Mouse (Mus musculus) embryonic facial prominence, embryonic 15.5 days (tissue): ENCODE data around the gene Renbp. TPM values are rescaled to one million over a fixed set of nuclear protein-coding genes. Genes with fewer than 3 reads are reported as not detected.

Experiments
- ATAC-seq: fragments of 200-750 bp; cut with Nextera tagmentation; 2 replicates; pipeline ENCODE4 v1.8.0; 2017; ENCODE audit warnings: low read depth, moderate TSS enrichment; ENCODE audit not compliant: insufficient number of reproducible peaks, low FRiP score, low TSS enrichment
- H3K27ac ChIP-seq: fragments of 300-500 bp; sonication (generic); replicated peaks from 2 replicates; pipeline ENCODE4 v1.5.1; 2015; ENCODE audit warnings: mild to moderate bottlenecking, inconsistent platforms
- H3K27me3 ChIP-seq: fragments of 300-500 bp; sonication (generic); 2 replicates; pipeline ENCODE4 v1.6.1; 2015; ENCODE audit warnings: inconsistent platforms
- H3K36me3 ChIP-seq: fragments of 300-500 bp; sonication (generic); 2 replicates; pipeline ENCODE4 v1.6.1; 2015; ENCODE audit warnings: mild to moderate bottlenecking, inconsistent platforms
- H3K4me1 ChIP-seq: fragments of 300-500 bp; sonication (generic); 2 replicates; pipeline ENCODE4 v1.6.1; 2015; ENCODE audit warnings: inconsistent platforms
- H3K4me2 ChIP-seq: fragments of 300-500 bp; sonication (generic); replicated peaks from 2 replicates; pipeline ENCODE4 v1.6.1; 2015; ENCODE audit warnings: mild to moderate bottlenecking, inconsistent platforms
- H3K4me3 ChIP-seq: fragments of 300-500 bp; sonication (generic); replicated peaks from 2 replicates; pipeline ENCODE4 v1.5.1; 2015; ENCODE audit warnings: mild to moderate bottlenecking, inconsistent platforms
- H3K9ac ChIP-seq: fragments of 300-500 bp; sonication (generic); 2 replicates; pipeline ENCODE4 v1.6.1; 2015; ENCODE audit warnings: inconsistent platforms
- H3K9me3 ChIP-seq: fragments of 300-500 bp; sonication (generic); replicated peaks from 2 replicates; pipeline ENCODE4 v1.6.1; 2016; ENCODE audit warnings: inconsistent platforms
- WGBS: fragments of 180-500 bp; shearing (Covaris S2); methylation state at CpG from one replicate; pipeline ENCODE4 v1.1.7; 2015; 5-methylcytosine and 5-hydroxymethylcytosine counted together
- polyA plus RNA-seq: library from polyadenylated mRNA; unstranded; fragments of >200 nt; fragmentation: Nextera tagmentation; extraction: Ambion mirVana; gene quantifications from 2 replicates; pipeline ENCODE4 v1.2.1, GENCODE M21; 2015

The Renbp gene
- 33.1 and 42.3 TPM in 2 replicates for polyA plus RNA-seq

DNA sequence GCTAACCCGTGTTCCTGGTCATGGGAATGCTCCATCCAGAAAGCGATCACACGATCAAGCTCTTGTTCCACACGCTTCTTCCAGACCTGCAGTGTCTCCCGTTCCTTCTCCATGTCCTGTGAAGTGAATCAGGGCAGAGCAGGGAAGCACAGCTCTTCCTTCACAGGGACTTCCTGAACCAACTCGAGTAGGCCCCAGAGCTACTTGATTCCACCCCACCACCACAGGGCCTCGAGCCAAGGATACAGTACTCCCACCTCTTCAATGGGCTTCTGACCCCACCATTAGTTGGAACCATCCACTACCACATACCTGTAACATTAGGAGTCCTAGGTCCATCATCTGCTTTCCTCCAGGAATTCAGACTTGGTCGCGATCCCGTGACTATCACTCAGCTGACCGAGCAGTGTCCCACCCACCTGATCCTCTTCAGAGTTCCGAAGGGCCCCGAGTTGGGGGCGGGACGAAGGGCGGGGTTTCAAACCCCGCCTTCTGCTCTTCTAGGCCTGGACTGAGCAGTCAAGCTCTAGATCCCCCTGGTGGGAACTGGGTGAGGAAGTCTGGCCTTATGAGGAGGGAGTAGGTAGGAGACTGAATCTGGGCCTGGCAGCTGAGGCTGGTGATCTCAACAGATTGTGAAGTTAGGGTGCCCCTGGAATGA lies at the start of gene Renbp:
Gene Renbp (minus strand): TSS at position 449 of the 661 bp plus-strand sequence.
- peak; percentile 87 for ATAC-seq
- H3K9me3 ChIP-seq, result no peaks in the 10 kb centered on the region

GRCm38 (mm10) chrX:73977783-73978182 lies 47.1 kb upstream of the Renbp start:
- Histone ChIP-seq H3K36me3 (no peaks in the 10 kb centered on the region), H3K9ac (no peak overlapping the region), H3K9me3 (no peaks in the 10 kb centered on the region), H3K27me3 (no peaks in the 10 kb centered on the region), H3K4me2 (no peak overlapping the region), H3K4me1 (no peaks in the 10 kb centered on the region), H3K27ac (no peak overlapping the region), H3K4me3 (no peak overlapping the region)
- no peak for ATAC-seq
- WGBS, result 60% methylated on average over 1 of the region's 1 CpGs

More for the DNA sequence above, at the start of gene Renbp:
- H3K27me3 ChIP-seq, result no peaks in the 10 kb centered on the region
- 41% methylated on average over 17 of the region's 17 CpGs for WGBS
- no peaks in the 10 kb centered on the region for H3K4me1 ChIP-seq
- H3K4me3 ChIP-seq, result peak within 1 kb of the TSS; percentile 34
- no peak within 1 kb of the TSS for H3K9ac ChIP-seq
- H3K4me2 ChIP-seq, result peak within 1 kb of the TSS; percentile 37
- no peaks in the 10 kb centered on the region for H3K36me3 ChIP-seq
- no peak within 1 kb of the TSS for H3K27ac ChIP-seq

DNA sequence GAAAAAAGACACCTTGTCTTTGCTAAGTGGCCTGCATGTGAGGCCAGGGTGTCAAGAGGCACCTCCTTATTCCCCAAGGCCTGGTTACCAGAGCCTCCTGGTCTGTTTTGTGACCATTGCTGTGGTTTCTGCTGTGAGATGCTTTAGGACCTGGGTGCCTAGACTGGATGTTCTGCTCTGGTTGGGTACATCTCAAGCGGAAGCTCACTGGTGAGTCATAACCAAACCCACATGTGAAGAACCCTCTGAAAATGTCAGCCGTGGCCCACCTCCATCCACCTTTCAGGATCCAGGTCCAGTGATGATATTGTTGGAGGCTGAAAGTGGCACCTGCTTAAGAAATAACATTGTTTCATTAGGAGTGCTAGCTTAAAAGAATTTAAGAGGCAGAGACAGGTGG lies 45.6 kb upstream of the Renbp start:
- ATAC-seq, result no peak
- WGBS, result 79% methylated on average over 2 of the region's 2 CpGs
- Histone ChIP-seq H3K27ac (no peak overlapping the region), H3K4me2 (no peak overlapping the region), H3K36me3 (no peaks in the 10 kb centered on the region), H3K9ac (no peak overlapping the region), H3K27me3 (no peaks in the 10 kb centered on the region), H3K9me3 (no peaks in the 10 kb centered on the region), H3K4me3 (no peak overlapping the region), H3K4me1 (no peaks in the 10 kb centered on the region)

GRCm38 (mm10) chrX:73972774-73973173 lies 42.1 kb upstream of the Renbp start:
- H3K36me3 ChIP-seq, result no peaks in the 10 kb centered on the region
- WGBS, result 59% methylated on average over 4 of the region's 4 CpGs
- no peak overlapping the region for H3K9ac ChIP-seq
- H3K9me3 ChIP-seq, result no peaks in the 10 kb centered on the region
- no peaks in the 10 kb centered on the region for H3K27me3 ChIP-seq
- H3K27ac ChIP-seq, result no peak overlapping the region
- no peak overlapping the region for H3K4me3 ChIP-seq
- ATAC-seq, result no peak
- no peaks in the 10 kb centered on the region for H3K4me1 ChIP-seq
- H3K4me2 ChIP-seq, result no peak overlapping the region

GRCm38 (mm10) chrX:73970781-73971180 lies 40.1 kb upstream of the Renbp start:
- no peaks in the 10 kb centered on the region for H3K27me3 ChIP-seq
- H3K9me3 ChIP-seq, result no peaks in the 10 kb centered on the region
- H3K4me3 ChIP-seq, result no peak overlapping the region
- no peak overlapping the region for H3K27ac ChIP-seq
- H3K4me1 ChIP-seq, result no peaks in the 10 kb centered on the region
- no peak overlapping the region for H3K4me2 ChIP-seq
- H3K36me3 ChIP-seq, result no peaks in the 10 kb centered on the region
- no peak overlapping the region for H3K9ac ChIP-seq
- no peak for ATAC-seq

- ATAC-seq, result no peak
- Histone ChIP-seq H3K4me2 (no peak overlapping the region), H3K4me1 (no peaks in the 10 kb centered on the region), H3K36me3 (no peaks in the 10 kb centered on the region), H3K9me3 (no peaks in the 10 kb centered on the region), H3K27ac (no peak overlapping the region), H3K4me3 (no peak overlapping the region), H3K9ac (no peak overlapping the region), H3K27me3 (no peaks in the 10 kb centered on the region)
- 83% methylated on average over 2 of the region's 2 CpGs for WGBS
Measured at GRCm38 (mm10) chrX:73969729-73970128, 39.1 kb upstream of the Renbp start.

- no peak for ATAC-seq
- 89% methylated on average over 1 of the region's 1 CpGs for WGBS
- H3K27ac ChIP-seq, result no peak overlapping the region
Measured at GRCm38 (mm10) chrX:73969167-73969566, 38.5 kb upstream of the Renbp start.

DNA sequence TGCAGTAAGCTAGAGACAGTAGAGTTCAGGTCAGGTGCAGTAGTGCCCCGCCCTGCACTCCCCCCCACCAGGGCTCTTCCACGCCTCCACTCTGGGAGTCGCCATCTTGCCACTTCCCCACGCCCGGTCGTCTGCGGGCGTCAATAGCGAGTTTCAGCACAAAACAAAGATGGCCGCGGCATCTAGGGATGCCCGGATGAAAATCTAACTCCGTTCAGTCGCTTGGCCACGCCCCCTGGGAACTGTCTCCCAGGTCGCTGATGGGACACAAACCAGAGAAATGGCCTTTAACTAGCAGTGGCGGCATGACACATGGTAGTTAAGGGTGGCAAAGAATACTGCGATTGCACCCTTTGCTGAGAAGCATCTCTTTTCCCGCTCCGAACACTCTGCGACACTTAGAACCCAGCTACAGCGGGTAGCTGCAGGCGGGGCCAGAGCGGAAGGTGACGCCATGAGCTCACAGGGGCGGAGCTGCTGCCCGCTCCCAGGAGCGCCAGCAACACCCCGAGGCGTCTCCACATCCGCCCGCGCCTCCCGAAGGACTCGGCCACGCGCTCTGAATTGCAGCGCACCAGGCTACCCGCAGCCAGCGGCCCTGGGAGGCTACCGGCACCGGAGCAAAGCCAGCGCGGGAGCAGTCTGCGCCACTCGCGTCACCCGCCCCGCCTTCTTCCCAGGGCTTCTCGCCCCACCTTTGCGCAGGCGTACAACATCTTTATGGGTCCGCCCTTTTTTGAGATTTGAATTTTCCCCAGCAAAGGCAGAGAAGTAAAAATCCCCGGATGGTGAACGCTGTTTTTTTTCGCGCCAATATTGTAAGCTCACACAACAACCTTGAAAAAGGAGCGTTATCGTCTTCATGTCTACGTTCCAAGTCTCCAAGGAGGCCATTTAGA lies 36.8 kb upstream of the Renbp start:
- peak overlapping the region; percentile 28 for H3K9ac ChIP-seq
- H3K36me3 ChIP-seq, result no peaks in the 10 kb centered on the region
- H3K9me3 ChIP-seq, result no peaks in the 10 kb centered on the region
- H3K27ac ChIP-seq, result peak overlapping the region; percentile 99
- peak overlapping the region; percentile 65 for H3K4me3 ChIP-seq
- 18% methylated on average over 60 of the region's 60 CpGs for WGBS
- no peaks in the 10 kb centered on the region for H3K27me3 ChIP-seq
- peak; percentile 88 for ATAC-seq
- H3K4me1 ChIP-seq, result peaks cover 5% of the 10 kb centered on the region; the same call in 1 of the 2 replicates
- peak overlapping the region; percentile 44 for H3K4me2 ChIP-seq

More at GRCm38 (mm10) chrX:73969167-73969566, 38.5 kb upstream of the Renbp start:
- Histone ChIP-seq H3K36me3 (no peaks in the 10 kb centered on the region), H3K9me3 (no peaks in the 10 kb centered on the region), H3K9ac (no peak overlapping the region), H3K4me1 (0 out of 2 replicates have a peak, but pooled peaks cover under 1% of the 10 kb centered on the region), H3K27me3 (no peaks in the 10 kb centered on the region), H3K4me3 (no peak overlapping the region), H3K4me2 (no peak overlapping the region)

DNA sequence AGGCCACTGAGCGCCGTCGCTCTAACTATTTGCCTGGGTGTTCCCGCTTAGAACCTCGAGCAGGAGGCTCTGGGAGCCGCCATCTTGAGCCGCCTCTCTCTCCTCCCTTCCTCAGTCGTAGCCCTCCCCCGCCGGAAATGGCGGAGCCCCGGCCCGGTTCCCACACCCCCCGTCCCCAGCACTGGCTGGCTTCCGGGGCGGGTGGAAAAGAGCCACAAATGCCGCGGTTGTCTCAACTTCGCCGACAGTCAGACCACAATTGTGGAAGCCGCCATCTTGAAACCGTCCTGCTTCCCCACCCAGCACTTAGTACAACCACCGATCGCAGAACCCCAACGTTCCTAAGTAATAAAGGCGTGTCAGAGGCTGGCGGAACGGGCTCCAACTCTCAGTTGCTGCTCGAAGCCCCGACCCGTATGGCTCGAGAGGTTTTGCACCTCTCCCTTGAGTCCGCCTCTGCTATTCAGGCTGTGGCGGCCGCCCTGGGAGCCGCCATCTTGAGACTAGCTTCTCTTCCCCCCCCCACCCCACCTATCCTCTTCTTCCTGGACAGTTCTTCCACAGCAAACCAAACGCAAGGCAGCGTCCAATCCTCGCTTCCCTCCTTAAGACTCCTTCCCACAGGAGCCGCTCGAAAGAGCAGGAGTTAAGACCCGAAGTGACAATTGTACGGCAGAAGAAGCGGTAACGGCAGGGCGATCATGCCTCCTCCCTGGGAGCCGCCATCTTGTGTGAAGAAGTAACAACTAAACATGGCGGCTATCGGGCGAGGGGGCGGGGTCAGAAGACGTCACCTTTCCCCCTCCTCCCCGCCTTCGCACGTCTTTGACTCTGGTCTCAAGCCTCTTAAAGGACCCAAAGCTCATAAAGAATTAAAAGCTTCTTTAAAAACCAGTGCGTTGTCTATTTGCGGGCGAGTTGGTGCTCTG lies 35.9 kb upstream of the Renbp start, which contains the start of gene Hcfc1:
Gene Hcfc1 (minus strand): TSS at position 110 of the 929 bp plus-strand sequence.
- Histone ChIP-seq H3K4me2 (peak within 1 kb of the TSS; percentile 57), H3K36me3 (no peaks in the 10 kb centered on the region), H3K4me3 (peak within 1 kb of the TSS; percentile 65), H3K9me3 (no peaks in the 10 kb centered on the region), H3K4me1 (peaks cover 5% of the 10 kb centered on the region; the same call in 1 of the 2 replicates), H3K27me3 (no peaks in the 10 kb centered on the region), H3K27ac (peak within 1 kb of the TSS; percentile 99), H3K9ac (peak within 1 kb of the TSS; percentile 54)
- ATAC-seq, result peak; percentile 87
- 18% methylated on average over 58 of the region's 58 CpGs for WGBS

- H3K9me3 ChIP-seq, result no peaks in the 10 kb centered on the region
- H3K27ac ChIP-seq, result peak overlapping the region; percentile 99; the same call in 1 of the 2 replicates
- peak overlapping the region; percentile 57 for H3K4me2 ChIP-seq
- H3K36me3 ChIP-seq, result no peaks in the 10 kb centered on the region
- no peaks in the 10 kb centered on the region for H3K27me3 ChIP-seq
- peaks cover 5% of the 10 kb centered on the region; the same call in 1 of the 2 replicates for H3K4me1 ChIP-seq
- peak overlapping the region; percentile 54 for H3K9ac ChIP-seq
- no peak for ATAC-seq
- H3K4me3 ChIP-seq, result peak overlapping the region; percentile 65
- WGBS, result 13% methylated on average over 20 of the region's 20 CpGs
Measured at GRCm38 (mm10) chrX:73965307-73965706, 34.7 kb upstream of the Renbp start.
